Mouse (Mus musculus) kidney, adult 18-20 months (tissue): ENCODE measurements around the gene 4933406M09Rik.

Experiments
- DNase-seq: peaks from one replicate; pipeline ENCODE4 v3.0.0; 2021

The 4933406M09Rik gene

GRCm38 (mm10) chr1:134435414-134435813 lies 49.7 kb downstream of the 4933406M09Rik start:
- DNase-seq, result no peak

- DNase-seq, result no peak
These were observed 54.7 kb downstream of the 4933406M09Rik start for GRCm38 (mm10) chr1:134440437-134440836.
